Mouse (Mus musculus) adrenal gland (tissue): ENCODE results near the gene Coro7.
"Not testable (repeated sequence)": the region's sequence is repeated elsewhere in the genome, so short reads cannot be mapped to it uniquely, and the experiment has no call there.

Source experiments
- intact Hi-C: fragments of 180-260 bp; cut with DNase I; formaldehyde crosslinking; loops from one replicate; pipeline ENCODE4 v1.15.1; 2025

Coro7 gene

DNA sequence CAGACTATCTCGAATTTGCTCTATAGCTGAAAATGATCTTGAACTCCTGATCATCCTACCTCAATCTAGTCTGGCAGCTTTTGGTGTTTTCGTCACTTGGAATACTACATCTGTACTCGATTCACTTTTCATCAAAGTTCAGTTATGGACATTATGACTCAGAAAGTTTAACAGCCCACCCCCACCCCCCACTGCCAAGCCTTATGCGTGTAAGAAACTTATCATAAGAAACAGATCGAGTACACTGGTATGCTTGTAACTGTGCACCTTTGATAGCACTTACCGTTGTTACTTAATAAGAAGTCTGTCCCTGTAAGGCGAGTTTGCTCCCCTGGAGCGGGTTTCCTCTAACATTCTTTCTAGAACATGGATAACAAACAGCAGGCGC, 3.6 kb upstream of the Coro7 start:
- intact Hi-C loops: no loop called here

DNA sequence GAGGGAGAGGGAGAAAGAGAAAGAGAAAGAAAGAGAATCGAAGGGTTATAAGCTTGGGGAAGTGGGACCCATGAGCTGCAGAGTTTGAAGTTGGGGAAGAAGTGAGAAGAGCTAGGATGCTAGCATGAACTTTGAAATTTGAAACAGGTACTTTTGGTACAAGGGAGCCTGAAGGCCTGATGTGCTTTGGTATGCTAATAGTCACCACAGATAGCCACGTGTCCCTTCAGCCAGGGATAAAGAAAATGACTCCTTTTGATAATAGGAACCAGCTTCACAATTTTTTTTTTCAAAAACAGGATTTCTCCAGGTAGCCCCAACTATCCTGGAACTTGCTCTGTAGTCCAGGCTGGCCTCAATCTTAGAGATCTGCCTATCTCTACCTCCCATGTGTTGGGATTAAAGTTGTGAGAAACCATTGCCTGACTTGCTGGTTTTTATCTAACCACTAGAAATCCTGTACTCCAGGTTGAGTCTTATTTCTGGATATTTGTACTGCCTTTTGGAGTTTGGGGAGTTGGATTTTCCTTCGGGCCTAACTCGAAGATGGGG, 3.1 kb upstream of the Coro7 start:
- intact Hi-C loops: no loop called here

DNA sequence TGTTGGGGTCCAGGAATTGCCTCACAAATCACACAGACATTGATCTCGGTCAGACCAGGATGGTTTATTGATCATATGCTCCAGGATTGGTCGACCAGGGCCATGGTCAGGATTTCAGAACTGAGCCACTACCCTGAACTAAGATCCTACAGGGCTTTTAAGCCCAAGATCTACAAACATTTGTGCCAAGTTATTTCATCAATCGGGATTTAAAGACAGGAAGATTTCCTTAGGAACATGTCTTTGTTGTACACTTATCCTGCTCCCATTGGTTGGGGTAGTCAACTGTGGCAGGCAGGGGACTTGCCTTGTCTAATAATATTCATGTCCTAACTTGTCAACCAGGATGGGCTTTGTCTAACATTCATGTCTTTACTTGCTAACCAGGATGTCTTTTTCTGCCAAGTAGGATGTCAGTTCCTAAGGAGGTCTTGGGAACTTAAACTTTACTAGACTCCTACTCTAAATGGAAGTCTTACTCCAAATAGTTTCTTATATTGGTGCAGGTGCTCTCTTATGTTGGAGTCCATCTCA, 1.4 kb upstream of the Coro7 start:
- intact Hi-C loops: not testable (repeated sequence)

DNA sequence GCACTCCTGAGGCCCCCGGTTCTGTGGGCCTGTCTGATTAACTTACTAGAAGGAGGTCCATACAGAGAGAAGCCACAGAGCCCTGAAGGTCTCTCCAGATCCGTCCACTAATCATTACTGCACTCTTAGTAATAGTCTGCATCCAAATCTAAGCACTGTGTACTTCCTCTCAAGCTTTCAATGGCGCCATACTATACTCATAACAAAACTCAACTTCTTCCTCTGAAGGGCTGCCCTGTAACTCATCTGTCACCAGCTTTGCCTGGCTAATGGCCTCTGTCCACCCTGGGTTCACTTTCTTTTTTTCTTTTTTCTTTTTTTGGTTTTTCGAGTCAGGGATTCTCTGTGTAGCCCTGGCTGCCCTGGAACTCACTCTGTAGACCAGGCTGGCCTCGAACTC, 1.5 kb downstream of the Coro7 start:
- intact Hi-C loops: no loop called here

DNA sequence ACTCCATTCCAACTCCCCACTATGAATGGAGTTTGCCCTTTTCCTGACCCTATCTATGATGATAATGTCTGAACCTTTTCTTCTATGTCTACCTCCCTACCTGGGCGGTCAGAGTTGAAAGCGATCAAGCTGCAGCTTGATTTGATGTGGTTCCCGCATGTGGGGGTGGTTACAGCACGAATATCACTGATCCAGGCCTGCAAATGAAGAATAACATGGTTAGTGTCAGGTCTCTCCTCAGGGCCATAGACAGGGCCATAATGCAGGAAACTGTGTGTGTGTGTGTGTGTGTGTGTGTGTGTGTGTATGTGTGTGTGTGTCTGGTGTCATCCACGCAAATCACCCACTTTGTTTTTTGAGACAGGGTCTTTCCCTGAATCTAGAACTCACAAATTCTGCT, 2.7 kb downstream of the Coro7 start:
- intact Hi-C loops: no loop called here

DNA sequence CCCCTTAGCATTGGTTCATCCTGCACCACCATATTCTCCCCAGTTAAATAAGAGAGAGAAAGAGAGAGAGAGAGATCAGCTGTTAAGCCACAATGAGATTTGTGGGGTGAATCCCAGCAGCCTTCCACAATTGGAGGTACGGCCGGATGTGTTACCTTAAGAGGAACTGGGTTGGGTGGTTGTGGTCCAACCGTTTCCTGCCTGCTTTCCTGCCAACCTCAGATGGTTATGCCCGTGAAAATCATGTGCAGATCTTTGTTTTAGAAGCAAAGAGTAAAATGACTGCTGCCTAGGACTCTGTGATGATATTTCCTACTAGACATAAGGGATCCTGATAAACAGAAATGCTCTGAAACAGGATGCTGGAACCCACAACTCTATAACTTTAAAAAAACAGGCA, 5.5 kb downstream of the Coro7 start:
- intact Hi-C loops: no loop called here

DNA sequence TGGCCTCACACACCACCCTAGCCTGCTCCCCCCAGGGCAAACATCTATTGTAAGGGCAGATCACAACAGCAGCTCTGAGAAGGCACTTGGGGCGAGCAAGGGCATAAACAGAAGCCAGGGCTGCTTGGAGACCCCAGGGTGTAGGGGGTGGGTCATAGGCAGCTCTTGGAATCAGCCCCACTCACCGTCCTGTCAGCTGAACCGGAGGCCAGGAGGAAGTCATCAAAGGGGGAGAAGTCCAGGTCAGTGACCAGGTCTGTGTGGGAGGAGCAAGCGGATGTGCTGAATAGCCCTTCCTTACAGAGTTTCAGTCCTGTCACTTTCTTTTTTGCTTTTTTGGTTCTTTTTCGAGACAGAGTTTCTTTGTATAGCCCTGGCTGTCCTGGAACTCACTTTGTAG, 9.3 kb downstream of the Coro7 start:
- intact Hi-C loops: no loop called here

DNA sequence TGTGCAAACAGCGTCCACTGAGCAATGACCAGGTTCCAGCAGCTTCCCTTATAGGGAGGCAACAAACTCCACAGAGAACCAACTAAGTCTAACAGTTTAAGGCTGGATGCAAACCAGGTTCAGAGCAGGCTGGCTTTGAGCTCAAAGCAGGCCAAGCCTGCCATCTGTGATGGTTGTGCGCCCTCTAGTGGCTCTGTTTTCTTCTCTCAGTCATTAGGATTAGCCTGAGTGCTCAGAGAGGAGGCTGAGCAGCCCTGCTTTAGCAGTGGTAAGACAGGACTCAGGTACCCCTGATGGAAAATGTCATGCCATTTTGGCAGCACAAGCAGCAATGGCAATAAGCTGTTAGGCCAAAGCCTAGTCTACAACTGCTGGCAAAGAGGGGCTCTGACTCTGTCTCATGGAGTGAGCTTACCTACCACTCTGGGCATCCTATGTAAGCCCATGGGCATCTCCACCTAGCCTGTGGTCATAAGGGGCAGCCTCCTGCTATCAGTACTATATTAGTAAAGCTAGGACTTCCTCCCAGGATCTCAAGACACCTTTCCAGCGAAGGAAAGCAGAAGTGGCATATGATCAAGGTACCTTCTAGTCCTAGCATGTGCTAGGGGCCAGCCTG, 12.3 kb downstream of the Coro7 start:
- intact Hi-C loops: loop anchor here (1.0 to 5.0 kb wide), 2 partner anchors 37 to 100 kb away; no protein-coding TSS in a partner anchor

DNA sequence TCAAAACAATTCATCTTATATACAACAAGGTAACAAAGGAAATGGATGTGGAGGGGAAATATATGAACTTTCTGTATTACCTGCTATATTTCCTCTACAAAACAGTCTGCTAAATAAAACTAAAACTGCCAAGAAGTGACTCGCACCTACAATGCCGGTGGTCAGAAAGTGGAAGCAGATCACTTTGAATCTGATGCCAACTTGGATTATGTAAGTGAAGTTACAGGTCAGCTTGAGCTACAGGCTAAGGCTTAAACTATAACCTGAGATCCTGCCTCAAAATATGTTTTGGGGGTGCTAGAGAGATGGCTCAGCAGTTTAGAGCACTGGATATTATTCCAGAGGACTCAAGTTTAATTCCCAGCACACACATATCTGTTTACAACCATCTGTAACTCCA, 13.9 kb downstream of the Coro7 start:
- intact Hi-C loops: loop anchor here (5.0 kb wide), 1 partner anchor 98 kb away; no protein-coding TSS in a partner anchor

DNA sequence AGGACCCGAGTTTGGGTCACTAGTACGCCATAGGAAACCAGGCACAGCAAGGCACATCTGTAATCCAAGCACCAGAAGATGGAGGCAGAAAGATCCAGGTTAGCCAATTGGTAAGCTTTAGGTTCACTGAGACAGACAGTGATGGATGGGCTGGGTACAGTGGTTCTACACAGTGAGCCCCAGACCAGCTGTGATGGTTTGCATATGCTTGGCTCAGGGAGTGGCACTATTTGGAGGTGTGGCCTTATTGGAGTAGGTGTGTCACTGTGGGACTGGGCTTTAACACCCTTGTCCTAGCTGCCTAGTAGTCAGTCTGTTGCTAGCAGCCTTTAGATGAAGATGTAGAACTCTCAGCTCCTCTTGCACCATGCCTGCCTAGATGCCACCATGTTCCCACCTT, 15.8 kb downstream of the Coro7 start:
- intact Hi-C loops: no loop called here

DNA sequence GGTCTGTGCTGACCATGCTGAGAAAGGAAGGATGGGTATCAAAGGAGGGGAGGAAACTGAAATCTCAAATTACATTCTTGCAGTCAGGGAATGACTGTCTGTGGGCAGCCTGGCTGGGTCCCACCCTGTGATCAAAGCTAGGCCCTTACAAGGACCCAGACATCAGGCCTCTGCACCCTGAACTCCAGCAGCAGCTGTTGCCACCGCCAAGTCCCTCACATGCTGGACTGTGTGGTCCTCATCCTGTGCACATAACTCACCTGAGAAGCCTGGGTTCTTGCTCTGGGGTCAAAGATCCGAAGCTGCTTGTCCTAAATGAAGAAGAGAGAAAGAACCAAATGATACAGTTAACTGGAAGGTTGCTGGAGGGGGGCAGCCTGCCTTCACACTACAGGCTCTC, 18.0 kb downstream of the Coro7 start:
- intact Hi-C loops: no loop called here

DNA sequence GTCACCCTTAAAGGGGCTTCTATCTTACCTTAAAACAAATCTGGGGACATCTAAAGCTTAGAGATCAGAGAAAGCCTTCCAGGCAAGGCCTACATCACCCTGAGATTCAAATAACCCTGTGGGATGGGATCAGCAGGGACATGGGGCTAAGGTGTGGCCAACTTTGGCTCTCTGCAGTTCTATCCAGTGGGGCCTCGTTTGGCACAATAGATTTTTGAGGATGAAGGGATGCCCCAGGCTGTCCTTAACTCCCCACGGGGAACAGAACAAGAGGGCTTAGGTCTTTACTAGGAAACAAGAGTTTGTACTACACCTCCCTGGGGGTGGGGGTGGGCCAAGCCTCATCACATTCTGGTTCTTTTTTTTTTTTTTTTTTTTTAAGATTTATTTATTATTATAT, 20.3 kb downstream of the Coro7 start:
- intact Hi-C loops: no loop called here

DNA sequence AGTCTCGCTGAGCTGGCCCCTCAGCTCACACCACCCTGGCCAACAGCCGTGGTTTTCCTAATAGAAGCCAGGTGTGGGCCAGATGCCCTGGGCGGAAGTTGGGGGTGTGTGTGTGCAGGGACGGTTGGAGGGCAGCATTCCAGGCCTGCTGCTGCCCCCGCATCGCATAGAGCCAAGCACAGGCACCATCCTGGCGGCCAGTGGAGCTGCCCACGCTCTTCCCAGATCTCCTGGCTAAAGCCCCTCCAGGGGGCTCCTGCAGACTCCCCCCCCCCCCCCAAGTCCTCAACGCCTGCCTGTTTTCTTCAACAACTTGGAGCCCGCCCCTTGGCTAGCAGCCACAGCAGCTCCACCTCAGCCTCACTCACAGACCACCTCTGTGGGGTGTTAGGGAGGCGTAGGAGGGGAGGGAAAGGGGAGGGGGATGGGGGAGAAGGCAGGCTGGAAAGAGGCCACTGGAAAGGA, 20.8 kb downstream of the Coro7 start:
- intact Hi-C loops: no loop called here

DNA sequence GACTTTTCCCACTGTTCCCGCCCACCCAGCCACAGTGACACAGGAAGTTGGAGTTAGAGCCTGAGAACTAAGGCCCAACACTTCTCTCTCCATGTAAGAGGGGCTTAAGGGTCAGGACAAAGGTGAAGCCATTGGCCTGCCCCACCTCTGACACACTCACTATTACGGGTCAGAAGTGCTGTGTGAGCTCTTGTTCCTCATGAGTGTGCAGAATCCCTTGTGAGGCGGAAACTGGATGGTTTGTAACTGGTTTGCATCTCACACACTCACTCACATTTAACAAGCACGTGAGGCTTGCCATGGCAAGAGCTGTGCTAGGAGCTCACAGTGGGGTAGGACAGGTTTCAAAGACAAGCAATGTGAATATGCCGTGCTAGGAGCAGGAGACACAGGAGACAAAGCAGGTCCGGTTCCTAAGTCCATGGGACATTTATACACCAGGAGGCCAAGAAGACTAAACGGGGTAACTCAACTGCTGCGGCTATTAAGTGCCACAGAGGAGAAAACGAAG, 23.0 kb downstream of the Coro7 start:
- intact Hi-C loops: no loop called here

DNA sequence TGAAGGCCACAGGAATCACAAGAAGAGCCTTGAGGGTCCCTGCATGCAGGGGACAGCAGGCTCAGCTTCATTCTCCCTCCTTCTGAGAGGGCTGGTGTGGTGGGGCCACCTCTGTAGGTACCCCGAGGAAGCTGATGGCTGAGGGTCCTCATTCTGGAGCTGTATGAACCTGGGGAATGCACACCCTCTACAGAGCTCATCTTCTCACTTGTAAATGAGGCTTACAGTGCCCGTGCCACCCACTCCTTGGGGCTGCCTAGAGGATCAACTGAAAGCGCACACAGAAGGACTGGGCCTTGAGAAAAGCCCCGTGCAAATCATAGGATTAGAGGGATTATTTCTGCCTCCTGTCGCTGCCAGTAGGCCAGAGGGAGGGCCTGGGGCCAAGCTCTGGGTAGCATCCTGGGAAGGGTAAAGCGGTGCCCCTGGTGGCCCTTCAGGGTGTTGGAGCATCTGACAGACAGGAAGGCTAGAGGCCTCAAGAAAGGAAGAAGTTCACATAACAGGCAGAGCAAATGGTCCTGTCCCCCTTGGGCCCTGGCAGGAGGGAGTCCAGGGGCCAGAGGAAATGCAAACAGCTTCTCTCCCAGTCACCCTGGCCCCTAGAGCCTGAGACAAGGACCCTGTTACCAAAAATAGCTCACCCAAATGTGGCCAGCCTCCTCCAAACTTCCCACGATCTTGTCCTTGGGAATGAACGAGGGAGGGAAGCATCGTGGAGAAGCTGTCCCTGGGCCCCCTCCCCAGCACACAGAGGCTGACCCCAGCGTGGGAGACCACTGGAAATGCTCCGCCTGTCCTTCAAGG, 23.6 kb downstream of the Coro7 start:
- intact Hi-C loops: no loop called here

DNA sequence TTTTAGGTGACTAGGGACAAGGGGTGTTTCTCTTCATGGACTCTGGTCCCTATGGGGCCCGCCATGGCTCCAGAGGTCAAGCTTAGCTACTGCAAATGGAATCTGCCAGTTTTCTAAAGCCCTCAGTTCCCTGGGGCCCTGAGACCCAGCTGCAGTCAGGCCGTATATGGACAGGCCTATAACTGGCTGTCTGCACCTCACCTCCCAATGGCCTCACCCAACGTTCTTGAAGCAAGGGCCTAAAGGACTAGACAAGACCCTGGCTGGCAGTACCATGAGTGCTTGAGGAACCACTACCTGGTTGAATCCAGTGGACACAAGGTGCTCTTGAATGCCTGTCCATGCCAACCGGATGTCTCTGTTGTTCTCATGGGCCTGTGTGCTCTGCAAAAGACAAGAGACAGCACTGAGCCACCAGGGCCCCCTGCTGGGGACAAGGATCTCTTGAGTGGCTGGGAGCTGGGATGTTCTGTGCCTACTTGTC, 24.3 kb downstream of the Coro7 start:
- intact Hi-C loops: no loop called here

DNA sequence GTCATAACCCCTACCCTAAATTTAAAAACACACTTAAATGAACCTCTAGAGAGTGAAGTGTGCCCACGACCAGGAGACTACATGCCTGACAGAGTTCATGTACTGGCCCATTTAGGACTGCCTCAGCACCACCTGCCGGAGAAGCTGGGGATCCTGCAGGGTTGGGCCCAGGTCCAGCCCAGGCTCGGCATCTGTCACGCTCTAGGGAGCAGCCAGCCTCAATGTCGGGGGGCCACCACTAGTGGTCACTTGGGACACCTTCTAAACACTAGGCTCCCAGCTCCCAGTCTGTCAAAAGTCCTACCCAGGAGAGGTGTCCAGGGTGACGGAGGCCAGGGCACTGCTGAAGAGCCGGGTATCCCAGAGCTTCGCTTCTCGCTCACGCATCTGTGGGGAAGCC, 24.9 kb downstream of the Coro7 start:
- intact Hi-C loops: no loop called here

DNA sequence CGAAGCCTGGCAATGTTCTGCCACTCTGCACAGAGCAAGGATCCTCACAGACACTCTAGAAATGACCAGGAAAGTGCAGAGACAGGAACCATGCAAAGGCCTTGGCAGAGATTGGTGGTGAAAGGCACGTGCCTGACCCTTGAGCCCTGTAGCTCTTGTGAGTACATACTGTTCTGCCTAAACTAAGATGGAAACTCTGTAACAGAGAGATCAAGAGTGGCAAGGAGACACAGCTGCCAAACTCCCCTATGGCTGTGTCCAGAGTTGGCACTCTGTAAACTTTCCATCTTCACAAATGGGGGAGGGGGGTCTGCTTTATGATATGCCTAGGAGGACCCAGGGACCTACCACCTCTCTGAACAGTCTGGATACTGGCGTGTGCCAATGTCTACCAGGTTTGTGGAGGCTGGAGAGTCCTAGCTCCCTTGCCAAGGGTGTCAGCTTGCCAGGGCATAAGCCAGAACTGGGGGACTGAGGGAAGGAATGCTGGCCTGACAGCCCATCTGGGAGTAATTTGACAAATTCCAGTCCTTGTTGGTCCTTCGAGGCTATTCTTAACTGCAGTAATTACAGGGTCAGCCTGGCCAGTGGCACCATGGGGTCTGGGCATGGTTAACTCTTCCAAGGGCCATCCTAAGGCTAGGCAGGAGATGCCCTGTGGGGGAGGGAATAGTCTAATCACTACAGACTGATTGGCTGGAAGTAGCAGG, 26.7 kb downstream of the Coro7 start:
- intact Hi-C loops: no loop called here

DNA sequence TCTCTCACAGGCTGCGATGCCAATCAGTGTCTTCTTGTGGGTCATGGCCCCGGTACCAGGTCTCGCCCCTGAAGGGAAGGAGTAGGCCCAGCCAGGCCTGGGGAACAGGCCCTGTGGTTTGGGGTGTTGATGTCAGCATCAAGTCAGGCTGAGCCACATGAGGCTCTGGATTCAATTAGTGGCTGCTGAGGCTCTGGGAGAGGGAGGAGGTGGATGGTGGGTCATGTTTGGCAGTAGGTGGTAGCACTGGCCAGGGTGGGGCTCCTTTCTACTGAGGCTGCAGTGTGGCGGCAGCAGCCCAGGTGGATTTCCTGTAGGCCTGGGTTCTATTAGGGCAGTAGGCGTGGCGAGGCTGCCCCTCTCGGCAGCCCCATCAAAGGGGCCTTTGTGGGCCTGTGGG, 28.0 kb downstream of the Coro7 start:
- intact Hi-C loops: no loop called here

DNA sequence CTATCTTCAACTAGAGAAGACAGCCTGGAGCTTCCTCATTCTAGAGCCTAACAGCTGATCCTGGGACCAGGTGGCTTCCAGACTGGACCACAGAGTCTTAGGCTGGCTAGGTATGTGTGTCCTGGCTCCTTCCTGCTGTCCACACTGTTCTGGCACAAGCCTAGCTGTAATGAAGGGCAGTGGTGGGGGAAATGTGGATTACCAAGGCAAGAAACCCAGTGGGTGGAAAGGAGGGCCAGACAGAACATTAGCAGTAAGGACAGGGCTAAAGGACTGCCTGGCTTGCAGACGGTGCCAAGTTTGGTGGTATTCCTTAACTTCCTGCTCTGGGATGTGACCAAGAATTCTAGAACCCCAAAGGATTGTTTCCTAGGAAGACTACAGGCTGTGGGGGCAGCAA, 28.5 kb downstream of the Coro7 start:
- intact Hi-C loops: no loop called here

DNA sequence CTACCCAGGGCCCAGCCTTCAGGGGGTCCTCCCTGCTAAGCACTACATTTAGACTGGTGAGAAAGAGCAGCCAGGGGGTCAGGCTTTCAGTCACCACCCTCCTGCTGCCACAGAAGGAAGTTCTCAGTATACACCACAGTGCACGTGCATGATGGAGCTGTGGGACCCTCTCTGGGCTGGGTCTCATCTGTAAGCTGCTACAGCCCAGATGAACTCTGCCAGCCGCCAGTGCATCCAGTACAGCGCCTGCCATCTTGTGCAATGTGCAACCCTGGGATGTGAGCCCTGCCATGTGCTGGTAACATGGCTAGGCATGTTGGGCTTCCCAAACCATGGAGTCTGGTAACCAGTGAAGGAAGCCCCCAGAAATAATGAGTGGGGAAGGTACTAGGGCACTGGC, 29.4 kb downstream of the Coro7 start:
- intact Hi-C loops: no loop called here
